8 mouse cellular contexts compared by ENCODE assay signal in the genomic region with DNA sequence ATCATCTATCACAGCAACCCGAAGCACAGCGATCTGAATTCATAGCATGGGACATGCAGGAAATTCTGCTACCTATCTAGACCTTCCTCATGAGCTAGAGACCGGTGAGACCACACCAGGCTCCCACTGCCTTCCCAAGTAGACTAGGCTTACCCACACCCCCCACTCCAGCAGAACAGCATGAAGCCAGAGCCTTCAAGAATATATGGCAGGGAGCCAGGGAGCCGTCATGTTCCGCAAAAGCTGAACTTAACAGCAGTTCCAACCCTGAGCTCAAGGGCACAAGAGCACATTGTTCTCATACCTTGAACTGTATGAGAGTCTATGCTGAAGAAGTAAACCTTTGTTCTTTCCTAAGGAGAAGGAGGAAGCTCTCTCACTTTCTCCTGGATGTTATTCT. TPM values are rescaled to one million over a fixed set of nuclear protein-coding genes. Genes with fewer than 3 reads are reported as not detected.
A peak's percentile ranks its signal among the peaks of the same experiment; 100 is the strongest.
DNase-seq lines count a peak whose midpoint lies in the region; ATAC-seq and TF ChIP-seq lines count a peak whose summit lies in the region.

No protein-coding gene starts in this region.

- DNase-seq in adrenal gland, adult (ENCODE audit: inconsistent age in 2 of 2, low spot score in 1 of 2) = peak; percentile 39 to 75
- DNase-seq in adrenal gland, adult 18-20 months (ENCODE audit: low spot score in 2 of 2) = no peak
- DNase-seq in kidney, postnatal 0 days (ENCODE audit: low spot score) = peak; percentile 35
- DNase-seq in lung, postnatal 25 days (ENCODE audit: low spot score) = peak; percentile 75
- DNase-seq in urinary bladder, postnatal 36 days (ENCODE audit: low spot score in 2 of 2) = no peak
- no peak for DNase-seq in natural killer cell, adult 2 months (ENCODE audit: low spot score in 2 of 2)

- no peak overlapping the region for H3K4me3 ChIP-seq in kidney, postnatal 0 days (replicated peaks; ENCODE audit: low read depth, low read length)
- no peak overlapping the region for H3K4me3 ChIP-seq in kidney, embryonic 15.5 days (replicated peaks)
- no peak overlapping the region for H3K4me3 ChIP-seq in embryonic facial prominence, embryonic 15.5 days (replicated peaks)

- H3K27me3 ChIP-seq in kidney, postnatal 0 days (ENCODE audit: insufficient read depth, low read length) = no peaks in the 10 kb centered on the region
- H3K27me3 ChIP-seq in kidney, embryonic 15.5 days = no peaks in the 10 kb centered on the region
- H3K27me3 ChIP-seq in embryonic facial prominence, embryonic 15.5 days = no peaks in the 10 kb centered on the region

- no peaks in the 10 kb centered on the region for H3K36me3 ChIP-seq in kidney, postnatal 0 days (ENCODE audit: insufficient read depth, low read length)
- H3K36me3 ChIP-seq in kidney, embryonic 15.5 days = no peaks in the 10 kb centered on the region
- no peaks in the 10 kb centered on the region for H3K36me3 ChIP-seq in embryonic facial prominence, embryonic 15.5 days

- no peak for TF ChIP-seq CTCF in kidney, postnatal 0 days (IDR thresholded peaks at IDR 0.05; ENCODE audit: low read depth)

- no peak overlapping the region for H3K9ac ChIP-seq in kidney, postnatal 0 days (ENCODE audit: low read depth, low read length)
- no peak overlapping the region for H3K9ac ChIP-seq in kidney, embryonic 15.5 days
- H3K9ac ChIP-seq in embryonic facial prominence, embryonic 15.5 days = no peak overlapping the region

- ATAC-seq in kidney, postnatal 0 days (replicated peaks; ENCODE audit: low FRiP score, low read depth) = no peak
- no peak for ATAC-seq in kidney, embryonic 15.5 days (replicated peaks; ENCODE audit: low FRiP score)
- ATAC-seq in embryonic facial prominence, embryonic 15.5 days (ENCODE audit: insufficient number of reproducible peaks, low FRiP score, low TSS enrichment, low read depth) = peak; percentile 47; the same call in 1 of the 2 replicates

- H3K9me3 ChIP-seq in kidney, postnatal 0 days (replicated peaks; ENCODE audit: low read length) = no peaks in the 10 kb centered on the region
- H3K9me3 ChIP-seq in kidney, embryonic 15.5 days (replicated peaks) = no peaks in the 10 kb centered on the region
- H3K9me3 ChIP-seq in embryonic facial prominence, embryonic 15.5 days (replicated peaks) = no peaks in the 10 kb centered on the region

- no peak overlapping the region for H3K4me2 ChIP-seq in kidney, postnatal 0 days (ENCODE audit: low read length)
- H3K4me2 ChIP-seq in kidney, embryonic 15.5 days = no peak overlapping the region
- H3K4me2 ChIP-seq in embryonic facial prominence, embryonic 15.5 days (replicated peaks) = no peak overlapping the region

- H3K27ac ChIP-seq in kidney, postnatal 0 days = no peak overlapping the region
- H3K27ac ChIP-seq in kidney, embryonic 15.5 days = no peak overlapping the region
- H3K27ac ChIP-seq in embryonic facial prominence, embryonic 15.5 days (replicated peaks) = no peak overlapping the region

- H3K4me1 ChIP-seq in kidney, postnatal 0 days (replicated peaks; ENCODE audit: insufficient read depth, low read length) = no peaks in the 10 kb centered on the region
- H3K4me1 ChIP-seq in kidney, embryonic 15.5 days = peaks cover 3% of the 10 kb centered on the region; the same call in 1 of the 2 replicates
- no peaks in the 10 kb centered on the region for H3K4me1 ChIP-seq in embryonic facial prominence, embryonic 15.5 days

- WGBS in kidney, postnatal 0 days = 61% methylated on average over 5 of the region's 5 CpGs
- WGBS in kidney, embryonic 15.5 days = 72% methylated on average over 5 of the region's 5 CpGs
- 52% methylated on average over 5 of the region's 5 CpGs for WGBS in embryonic facial prominence, embryonic 15.5 days

RNA-seq across cellular contexts. Expression of a gene that starts 32.4 kb away (rescaled TPM):
- 1 to 10 TPM; 2.1 to 3.5 TPM for total RNA-seq in adrenal gland, adult 18-20 months (2021)
- 2.1 and 2.4 TPM in 2 replicates for polyA plus RNA-seq in kidney, postnatal 0 days (2015; fragmentation: Nextera tagmentation; extraction: Ambion mirVana)
- 2.2 and 2.3 TPM in 2 replicates for polyA plus RNA-seq in kidney, embryonic 15.5 days (2015; fragmentation: Nextera tagmentation; extraction: Ambion mirVana)
- polyA plus RNA-seq in embryonic facial prominence, embryonic 15.5 days (2015; fragmentation: Nextera tagmentation; extraction: Ambion mirVana) = 7.9 and 11.5 TPM in 2 replicates

Comparison
In these comparisons a context has a peak if more than half of its experiments do, and no peak if none do; other contexts are left out.
1. DNase-seq: peak in adrenal gland, adult (2 of 2), kidney, postnatal 0 days (single experiment) and lung, postnatal 25 days (single experiment); none in adrenal gland, adult 18-20 months (0 of 2), urinary bladder, postnatal 36 days (0 of 2) and natural killer cell, adult 2 months (0 of 2).